Mouse (Mus musculus) layer of hippocampus, adult 8-10 months (tissue): ENCODE measurements around the gene Zbtb42. TPM values are rescaled to one million over a fixed set of nuclear protein-coding genes. Genes with fewer than 3 reads are reported as not detected.
A peak's percentile ranks its signal among the peaks of the same experiment; 100 is the strongest.

Experiments used
- DNase-seq, 2 experiments: peaks; one replicate each; pipeline ENCODE4 v3.0.0; 2022; ENCODE audit warnings: low spot score in 2 of 2
- total RNA-seq, 4 experiments: library from RNA; stranded (reverse); gene quantifications; 2 replicates each; pipeline ENCODE4 v1.2.4; 2022

The Zbtb42 gene
- 1 to 10 TPM in 3 of 4 experiments, under 1 TPM in 1; 0.98 to 2.2 (median 1.1) TPM for total RNA-seq

- DNase-seq: no peak
These were observed at the start of gene Zbtb42 for GRCm38 (mm10) chr12:112678555-112679026. Gene Zbtb42 (plus strand): TSS chr12:112678828.

- peak; percentile 42 to 64 for DNase-seq
These were observed 49.5 kb upstream of the Zbtb42 start for GRCm38 (mm10) chr12:112628928-112629721.

- no peak for DNase-seq
These were observed 48.6 kb upstream of the Zbtb42 start for GRCm38 (mm10) chr12:112630029-112630428.

GRCm38 (mm10) chr12:112630796-112631195 is 47.8 kb upstream of the Zbtb42 start:
- DNase-seq: no peak

GRCm38 (mm10) chr12:112631472-112631871 is 47.2 kb upstream of the Zbtb42 start:
- DNase-seq: no peak

GRCm38 (mm10) chr12:112632084-112632777 is 46.4 kb upstream of the Zbtb42 start:
- no peak for DNase-seq

- DNase-seq: no peak
These were observed 45.7 kb upstream of the Zbtb42 start for GRCm38 (mm10) chr12:112632907-112633306.

- DNase-seq: no peak
These were observed 44.9 kb upstream of the Zbtb42 start for GRCm38 (mm10) chr12:112633686-112634085.

- DNase-seq: no peak
These were observed 39.1 kb upstream of the Zbtb42 start for GRCm38 (mm10) chr12:112639526-112639925.

- no peak for DNase-seq
These were observed 35.5 kb upstream of the Zbtb42 start for GRCm38 (mm10) chr12:112643126-112643525.

GRCm38 (mm10) chr12:112644180-112644854 is 34.3 kb upstream of the Zbtb42 start, which contains the start of gene Siva1:
Gene Siva1 (plus strand): TSS chr12:112644679.
- peak; percentile 96 to 97 for DNase-seq

GRCm38 (mm10) chr12:112644855-112645506 is 33.6 kb upstream of the Zbtb42 start:
- peak in 1 of 2 experiments; percentile 43 for DNase-seq

- DNase-seq: no peak
These were observed 32.5 kb upstream of the Zbtb42 start for GRCm38 (mm10) chr12:112646139-112646538.

- no peak for DNase-seq
These were observed 30.5 kb upstream of the Zbtb42 start for GRCm38 (mm10) chr12:112648081-112648480.

- no peak for DNase-seq
These were observed 26.7 kb upstream of the Zbtb42 start for GRCm38 (mm10) chr12:112651778-112652439.

GRCm38 (mm10) chr12:112653157-112653824 is 25.3 kb upstream of the Zbtb42 start:
- DNase-seq: peak; percentile 68 to 89

GRCm38 (mm10) chr12:112654076-112654475 is 24.6 kb upstream of the Zbtb42 start:
- no peak for DNase-seq

- DNase-seq: no peak
These were observed 20.0 kb upstream of the Zbtb42 start for GRCm38 (mm10) chr12:112658619-112659018.

GRCm38 (mm10) chr12:112659109-112659508 is 19.5 kb upstream of the Zbtb42 start:
- DNase-seq: peak in 1 of 2 experiments; percentile 61
